Mouse (Mus musculus) spleen, adult 2 months (tissue): ENCODE results near the gene Tubd1.

Source experiments
- CTCF ChIP-seq: fragments of 200-500 bp; IDR thresholded peaks from 2 replicates; pipeline ENCODE4 v1.5.1; 2011; ENCODE audit warnings: mild to moderate bottlenecking, inconsistent platforms; ENCODE audit not compliant: insufficient read depth, insufficient read length, insufficient replicate concordance; ENCODE audit errors: extremely low read depth
- POLR2A ChIP-seq: fragments of 200-500 bp; IDR thresholded peaks from 2 replicates; pipeline ENCODE4 v1.6.1; 2011; ENCODE audit warnings: low read depth, low read length, inconsistent platforms

GRCm38 (mm10) chr11:86558258-86558657, 13.5 kb downstream of the Tubd1 start:
- TF ChIP-seq CTCF (no peak), POLR2A (no peak)
